Mouse (Mus musculus) thymus, adult 2 months (tissue): ENCODE measurements around the gene Mrpl22.

Source experiments
- CTCF ChIP-seq: fragments of 200-500 bp; IDR thresholded peaks from 2 replicates; pipeline ENCODE4 v1.5.1; 2012; ENCODE audit warnings: mild to moderate bottlenecking, control low read depth, low read length, moderate library complexity, borderline replicate concordance; ENCODE audit not compliant: control insufficient read depth, poor library complexity, insufficient read depth; ENCODE audit errors: extremely low read depth
- POLR2A ChIP-seq: fragments of 200-500 bp; IDR thresholded peaks from 2 replicates; pipeline ENCODE4 v1.6.1; 2012; ENCODE audit warnings: mild to moderate bottlenecking, low read length, control low read depth, moderate library complexity; ENCODE audit not compliant: control insufficient read depth, poor library complexity, insufficient read depth; ENCODE audit errors: extremely low read depth

GRCm38 (mm10) chr11:58180756-58181155 is 9.3 kb downstream of the Mrpl22 start:
- TF ChIP-seq CTCF: no peak
- no peak for TF ChIP-seq POLR2A
